Mouse (Mus musculus): ENCODE data around the gene Rab6b. TPM values are rescaled to one million over a fixed set of nuclear protein-coding genes. Genes with fewer than 3 reads are reported as not detected.

The Rab6b gene
- total and polyA plus RNA-seq, 3 experiments, result 0.04 to 0.19 TPM; not detected in 1

DNA sequence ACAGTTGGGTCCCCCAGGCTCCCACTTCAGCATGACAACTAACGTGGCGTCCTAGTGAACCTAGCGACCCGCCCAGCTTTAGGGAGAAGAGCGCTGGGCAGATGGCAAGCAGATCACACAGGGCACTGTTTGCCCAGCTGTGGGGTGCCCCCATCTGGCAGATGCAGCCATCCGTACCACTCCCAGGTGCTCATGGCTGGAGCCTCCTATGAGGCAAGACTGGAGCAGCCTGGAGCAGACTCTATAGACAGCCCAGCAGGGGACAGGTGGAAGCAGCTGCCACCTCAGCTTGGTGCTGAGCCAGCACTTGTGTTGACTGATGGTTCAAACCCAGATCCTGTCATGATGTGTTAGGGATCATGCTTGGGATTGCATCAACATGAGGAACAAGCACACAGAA is 56.5 kb downstream of the Rab6b start:
- DNase-seq (ENCODE audit: extremely low read depth), result no peak
- in situ Hi-C loops (cut with MboI; ENCODE audit: low pct_ligation_motif_present, low pct_unique_long_range_greater_than_20kb, low sequenced_read_pairs), result no loop called here
- H3K9me3 ChIP-seq (replicated peaks; ENCODE audit: low read length), result no peaks in the 10 kb centered on the region
- no peaks in the 10 kb centered on the region for H3K36me3 ChIP-seq (replicated peaks in 1 of 2; ENCODE audit: control insufficient read depth in 1 of 2, insufficient read depth in 1 of 2, low read length in 1 of 2)
- TF ChIP-seq RAD21 (IDR thresholded peaks at IDR 0.05; ENCODE audit: low read depth, low read length) (peak; percentile 13), MXI1 (IDR thresholded peaks at IDR 0.05; ENCODE audit: low read depth, low read length) (no peak), CTCF (conservative IDR thresholded peaks at IDR 0.05 in 1 of 2, IDR thresholded peaks at IDR 0.05 in 1 of 2; ENCODE audit: low read depth in 2 of 2, low read length in 2 of 2) (peak in 1 of 2 experiments; percentile 14; a peak in 1 of 4 replicates)
- no peak overlapping the region for H3K9ac ChIP-seq (ENCODE audit: insufficient read depth, low read depth)
- dilution Hi-C loops (cut with MboI; ENCODE audit: extremely low pct_ligation_motif_present, extremely low pct_unique_long_range_greater_than_20kb, low sequenced_read_pairs), result no loop called here
- H3K4me2 ChIP-seq (ENCODE audit: insufficient read depth, low read depth, poor library complexity, severe bottlenecking), result no peak overlapping the region
- no peaks in the 10 kb centered on the region for H3K79me2 ChIP-seq (replicated peaks; ENCODE audit: control insufficient read depth, extremely low read depth, insufficient read depth, poor library complexity, severe bottlenecking)
- H3K4me3 ChIP-seq (replicated peaks in 1 of 3; ENCODE audit: low read depth in 2 of 3, low read length in 2 of 3, poor library complexity in 1 of 3), result no peak overlapping the region
- H3K4me1 ChIP-seq (ENCODE audit: control insufficient read depth in 1 of 2, insufficient read depth in 2 of 2), result peaks cover 4 to 10% of the 10 kb centered on the region in 2 experiments; a peak in 3 of 4 replicates
- H3K27ac ChIP-seq (ENCODE audit: insufficient read depth, low read depth), result no peak overlapping the region
- peaks cover 33% of the 10 kb centered on the region for H3K27me3 ChIP-seq (replicated peaks)

DNA sequence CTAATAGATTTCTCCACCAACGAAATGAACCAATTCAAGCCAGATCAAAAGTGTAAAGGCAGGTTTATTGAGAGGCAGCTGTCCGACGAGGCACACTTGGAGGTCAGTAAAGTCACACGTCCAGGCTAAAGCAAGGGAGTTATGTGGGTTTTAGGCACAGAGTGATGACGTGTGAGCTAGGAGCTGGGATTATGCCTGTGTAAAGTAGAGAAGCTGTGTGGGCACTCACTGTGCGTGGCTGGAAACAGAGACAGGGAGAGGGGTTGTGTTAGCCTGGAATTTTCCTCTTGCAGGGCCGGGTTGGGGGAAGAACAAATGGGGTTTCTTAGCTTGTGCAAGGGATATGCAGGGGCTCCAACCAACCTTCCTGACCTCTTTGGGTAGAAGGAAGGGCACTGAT is 57.2 kb downstream of the Rab6b start:
- in situ Hi-C loops (cut with MboI; ENCODE audit: low pct_ligation_motif_present, low pct_unique_long_range_greater_than_20kb, low sequenced_read_pairs) (no loop called here), dilution Hi-C loops (cut with MboI; ENCODE audit: extremely low pct_ligation_motif_present, extremely low pct_unique_long_range_greater_than_20kb, low sequenced_read_pairs) (no loop called here)
- DNase-seq (ENCODE audit: extremely low read depth), result no peak
- Histone ChIP-seq H3K27ac (ENCODE audit: insufficient read depth, low read depth) (no peak overlapping the region), H3K79me2 (replicated peaks; ENCODE audit: control insufficient read depth, extremely low read depth, insufficient read depth, poor library complexity, severe bottlenecking) (no peaks in the 10 kb centered on the region), H3K36me3 (replicated peaks in 1 of 2; ENCODE audit: control insufficient read depth in 1 of 2, insufficient read depth in 1 of 2, low read length in 1 of 2) (no peaks in the 10 kb centered on the region), H3K27me3 (replicated peaks) (peaks cover 31% of the 10 kb centered on the region), H3K9me3 (replicated peaks; ENCODE audit: low read length) (no peaks in the 10 kb centered on the region), H3K4me1 (ENCODE audit: control insufficient read depth in 1 of 2, insufficient read depth in 2 of 2) (peaks cover 3 to 8% of the 10 kb centered on the region in 2 experiments; a peak in 3 of 4 replicates), H3K4me2 (ENCODE audit: insufficient read depth, low read depth, poor library complexity, severe bottlenecking) (no peak overlapping the region), H3K4me3 (replicated peaks in 1 of 3; ENCODE audit: low read depth in 2 of 3, low read length in 2 of 3, poor library complexity in 1 of 3) (no peak overlapping the region), H3K9ac (ENCODE audit: insufficient read depth, low read depth) (no peak overlapping the region)
- TF ChIP-seq CHD1 (IDR thresholded peaks at IDR 0.05; ENCODE audit: low read depth, low read length) (no peak), IRF4 (IDR thresholded peaks at IDR 0.05; ENCODE audit: low read depth, low read length) (no peak)

DNA sequence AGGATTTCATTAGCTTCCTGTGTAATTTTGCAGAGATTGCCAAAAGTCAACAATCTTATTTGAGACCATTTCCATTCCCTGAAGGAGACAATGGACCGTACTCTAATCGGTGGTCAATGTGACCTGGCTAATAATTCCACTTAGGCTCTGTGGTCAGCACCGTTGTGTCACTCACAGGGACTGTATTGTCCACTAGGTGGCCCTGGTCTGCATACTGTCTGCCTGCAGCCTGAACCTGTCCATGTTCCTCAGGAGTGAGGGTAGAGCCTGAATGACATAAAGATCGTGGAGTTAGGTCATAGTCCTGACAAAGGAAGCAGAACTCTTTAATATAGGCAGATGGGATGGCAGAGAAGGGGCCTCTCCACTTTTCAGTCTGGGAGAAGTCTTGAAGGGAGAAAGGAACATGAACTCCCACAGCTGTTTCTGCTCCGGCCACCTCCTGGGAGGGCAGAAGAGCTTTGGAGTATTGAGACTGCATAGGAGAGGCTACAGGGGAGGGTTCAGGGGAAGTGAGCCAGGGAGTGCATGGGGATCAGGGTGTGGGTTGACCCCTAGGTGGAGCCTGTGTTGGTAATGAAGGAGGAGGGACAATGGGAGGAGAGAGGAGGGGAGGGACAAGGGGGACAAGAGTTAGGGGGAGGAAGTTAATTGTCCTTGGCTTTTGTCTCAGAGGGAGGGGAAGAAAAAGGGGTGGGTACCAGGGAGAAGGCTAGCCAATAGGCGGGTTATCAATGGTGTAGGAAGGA is 63.4 kb downstream of the Rab6b start:
- in situ Hi-C loops (cut with MboI; ENCODE audit: low pct_ligation_motif_present, low pct_unique_long_range_greater_than_20kb, low sequenced_read_pairs) (loop anchor here (5.0 kb wide), 1 partner anchor 83 kb away; no protein-coding TSS in a partner anchor), dilution Hi-C loops (cut with MboI; ENCODE audit: extremely low pct_ligation_motif_present, extremely low pct_unique_long_range_greater_than_20kb, low sequenced_read_pairs) (no loop called here)
- DNase-seq (ENCODE audit: extremely low read depth), result no peak
- Histone ChIP-seq H3K9ac (ENCODE audit: insufficient read depth, low read depth) (no peak overlapping the region), H3K9me3 (replicated peaks; ENCODE audit: low read length) (no peaks in the 10 kb centered on the region), H3K27me3 (replicated peaks) (peaks cover 25% of the 10 kb centered on the region), H3K4me3 (replicated peaks in 1 of 3; ENCODE audit: low read depth in 2 of 3, low read length in 2 of 3, poor library complexity in 1 of 3) (no peak overlapping the region), H3K4me2 (ENCODE audit: insufficient read depth, low read depth, poor library complexity, severe bottlenecking) (no peak overlapping the region), H3K79me2 (replicated peaks; ENCODE audit: control insufficient read depth, extremely low read depth, insufficient read depth, poor library complexity, severe bottlenecking) (no peaks in the 10 kb centered on the region), H3K27ac (ENCODE audit: insufficient read depth, low read depth) (no peak overlapping the region), H3K36me3 (replicated peaks in 1 of 2; ENCODE audit: control insufficient read depth in 1 of 2, insufficient read depth in 1 of 2, low read length in 1 of 2) (no peaks in the 10 kb centered on the region), H3K4me1 (ENCODE audit: control insufficient read depth in 1 of 2, insufficient read depth in 2 of 2) (0 out of 4 replicates have a peak, but pooled peaks cover 0 to 6% of the 10 kb centered on the region in 2 experiments)
- TF ChIP-seq CTCF (conservative IDR thresholded peaks at IDR 0.05 in 1 of 2, IDR thresholded peaks at IDR 0.05 in 1 of 2; ENCODE audit: low read depth in 2 of 2, low read length in 2 of 2) (peak in 1 of 2 experiments; percentile 65; a peak in 2 of 4 replicates), EP300 (IDR thresholded peaks at IDR 0.05; ENCODE audit: low read length) (no peak), RAD21 (IDR thresholded peaks at IDR 0.05; ENCODE audit: low read depth, low read length) (peak; percentile 6), SMC3 (IDR thresholded peaks at IDR 0.05; ENCODE audit: low read depth, low read length) (peak; percentile 51), GABPA (IDR thresholded peaks at IDR 0.05; ENCODE audit: insufficient replicate concordance, low read depth, low read length) (no peak), ZKSCAN1 (IDR thresholded peaks at IDR 0.05; ENCODE audit: borderline replicate concordance, low read depth, low read length) (no peak)

Measured in CH12.LX (cell line).